Mouse (Mus musculus): Measurements from ENCODE around the gene Cfap97. TPM values are rescaled to one million over a fixed set of nuclear protein-coding genes. Genes with fewer than 3 reads are reported as not detected.
A peak's percentile ranks its signal among the peaks of the same experiment; 100 is the strongest.

The Cfap97 gene
- polyA plus RNA-seq, 1 experiment, result 14.8 TPM

GRCm38 (mm10) chr8:46241568-46242374, 90.2 kb downstream of the Cfap97 start:
- H3K4me3 ChIP-seq (ENCODE audit: insufficient read depth, low read length), result no peak overlapping the region
- TF ChIP-seq POLR2A (IDR thresholded peaks at IDR 0.05; ENCODE audit: extremely low read depth, insufficient read depth, low read length) (no peak), CTCF (IDR thresholded peaks at IDR 0.05; ENCODE audit: extremely low read depth, insufficient read depth, low read length) (peak; percentile 96)
- no peak overlapping the region for H3K27ac ChIP-seq (ENCODE audit: insufficient read depth, low read length)
- no peaks in the 10 kb centered on the region for H3K4me1 ChIP-seq (ENCODE audit: control insufficient read depth, insufficient read depth, low read length)

GRCm38 (mm10) chr8:46242946-46243345, 91.4 kb downstream of the Cfap97 start:
- Histone ChIP-seq H3K27ac (ENCODE audit: insufficient read depth, low read length) (no peak overlapping the region), H3K4me3 (ENCODE audit: insufficient read depth, low read length) (no peak overlapping the region), H3K4me1 (ENCODE audit: control insufficient read depth, insufficient read depth, low read length) (no peaks in the 10 kb centered on the region)
- no peak for TF ChIP-seq CTCF (IDR thresholded peaks at IDR 0.05; ENCODE audit: extremely low read depth, insufficient read depth, low read length)
- no peak for TF ChIP-seq POLR2A (IDR thresholded peaks at IDR 0.05; ENCODE audit: extremely low read depth, insufficient read depth, low read length)

Other genes with a start within 250 kb of the Cfap97 start
- 0.25 and 0.44 TPM in 2 replicates for gene Ccdc110, start 217.2 kb upstream of the Cfap97 start, polyA plus RNA-seq (2012; rRNA removed)
- gene 1700029J07Rik, start 176.5 kb upstream of the Cfap97 start, polyA plus RNA-seq (2012; rRNA removed), result 7.0 and 8.2 TPM in 2 replicates
- 64.2 and 64.6 TPM in 2 replicates for gene Ufsp2, start 176.2 kb upstream of the Cfap97 start, polyA plus RNA-seq (2012; rRNA removed)
- gene Lrp2bp, start 152.5 kb upstream of the Cfap97 start, polyA plus RNA-seq (2012; rRNA removed), result 0.38 and 0.45 TPM in 2 replicates
- 12.7 and 13.4 TPM in 2 replicates for gene Ankrd37, start 146.1 kb upstream of the Cfap97 start, polyA plus RNA-seq (2012; rRNA removed)
- gene Snx25, start 388 bp downstream of the Cfap97 start, polyA plus RNA-seq (2012; rRNA removed), result 26.6 and 28.9 TPM in 2 replicates
- 660 and 673 TPM in 2 replicates for gene Slc25a4, start 59.5 kb downstream of the Cfap97 start, polyA plus RNA-seq (2012; rRNA removed)
- gene Helt, start 142.9 kb downstream of the Cfap97 start, polyA plus RNA-seq (2012; rRNA removed), result 0.31 and 0.38 TPM in 2 replicates